In the genomic region with DNA sequence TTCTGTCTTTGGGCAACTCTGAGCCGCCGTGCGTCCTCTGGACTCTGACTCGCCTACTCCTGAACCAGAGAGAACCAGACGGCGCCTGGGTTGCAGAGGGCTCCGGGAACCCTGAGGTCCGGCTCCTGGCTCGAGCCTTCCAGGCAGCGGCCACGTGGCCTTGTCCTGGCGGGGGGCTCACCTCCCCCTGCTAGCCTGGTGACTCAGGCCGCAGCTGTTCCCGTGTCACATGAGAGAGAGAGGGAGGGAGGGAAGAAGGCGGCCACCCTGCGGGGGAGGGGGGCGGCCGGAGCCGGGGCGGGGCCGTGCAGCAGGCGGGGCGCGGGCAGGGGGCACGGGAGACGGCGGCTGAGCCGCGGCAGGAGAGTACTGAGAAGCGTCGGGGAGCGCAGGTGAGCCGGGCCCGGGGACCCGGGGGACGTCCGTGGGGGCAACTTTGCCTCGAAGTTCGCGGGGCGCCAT, we compare ENCODE assay signal across 8 mouse cellular contexts. TPM values are rescaled to one million over a fixed set of nuclear protein-coding genes. Genes with fewer than 3 reads are reported as not detected.
DNase-seq lines count a peak whose midpoint lies in the region; ATAC-seq lines count a peak whose summit lies in the region.

No protein-coding gene starts in this region.

- peak overlapping the region; percentile 91 for H3K4me3 ChIP-seq in lung, embryonic 16.5 days (ENCODE audit: low read length)

- peaks cover 9% of the 10 kb centered on the region for H3K36me3 ChIP-seq in lung, embryonic 16.5 days (ENCODE audit: control insufficient read depth, insufficient read depth, low read length)

- H3K4me2 ChIP-seq in lung, embryonic 16.5 days (ENCODE audit: low read depth, low read length), result peak overlapping the region; percentile 84

- peak overlapping the region; percentile 91 for H3K27ac ChIP-seq in lung, embryonic 16.5 days (ENCODE audit: low read length)

- H3K27me3 ChIP-seq in lung, embryonic 16.5 days (ENCODE audit: control insufficient read depth, insufficient read depth, low read depth, low read length), result no peaks in the 10 kb centered on the region

- 1% methylated on average over 38 of the region's 41 CpGs for WGBS in lung, embryonic 16.5 days

- peak; percentile 99 for DNase-seq in MN1 (ENCODE audit: low spot score)
- DNase-seq in cerebellum, adult 8-10 months, result peak; percentile 53
- DNase-seq in forelimb bud, embryonic 11.5 days (ENCODE audit: low read depth, low spot score), result peak; percentile 88
- peak; percentile 92 for DNase-seq in heart, postnatal 4 days
- peak; percentile 92 for DNase-seq in layer of hippocampus, adult 9-11 months
- DNase-seq in ovary, postnatal 10 days (ENCODE audit: low spot score), result peak; percentile 69
- no peak for DNase-seq in T-cell, adult 2 months (ENCODE audit: low spot score)

- peaks cover 17% of the 10 kb centered on the region; the same call in 1 of the 2 replicates for H3K4me1 ChIP-seq in lung, embryonic 16.5 days (replicated peaks; ENCODE audit: control insufficient read depth, insufficient read depth, low read length)

- no peaks in the 10 kb centered on the region for H3K9me3 ChIP-seq in lung, embryonic 16.5 days (ENCODE audit: control insufficient read depth, low read length)

- ATAC-seq in lung, embryonic 16.5 days (ENCODE audit: low read depth), result peak; percentile 92

- H3K9ac ChIP-seq in lung, embryonic 16.5 days (ENCODE audit: low read length), result peak overlapping the region; percentile 95

RNA-seq across cellular contexts. Expression of a gene that starts 8.8 kb away (rescaled TPM):
- total RNA-seq in heart, postnatal 4 days (2021), result 100 to 1,000 TPM; 216 to 226 TPM
- polyA plus RNA-seq in lung, embryonic 16.5 days (2015; fragmentation: Nextera tagmentation; extraction: Ambion mirVana), result 568 and 590 TPM in 2 replicates

RNA-seq across cellular contexts. Expression of a gene that starts 13.1 kb away (rescaled TPM):
- total RNA-seq in heart, postnatal 4 days (2021), result 1 to 10 TPM; 5.3 to 5.6 TPM
- 16.0 and 24.8 TPM in 2 replicates for polyA plus RNA-seq in lung, embryonic 16.5 days (2015; fragmentation: Nextera tagmentation; extraction: Ambion mirVana)

RNA-seq across cellular contexts. Expression of a gene that starts 14.2 kb away (rescaled TPM):
- total RNA-seq in heart, postnatal 4 days (2021), result 100 to 1,000 TPM; 152 to 180 TPM
- polyA plus RNA-seq in lung, embryonic 16.5 days (2015; fragmentation: Nextera tagmentation; extraction: Ambion mirVana), result 213 and 216 TPM in 2 replicates

RNA-seq across cellular contexts. Expression of a gene that starts 18.1 kb away (rescaled TPM):
- 1 to 10 TPM; 3.8 to 4.1 TPM for total RNA-seq in heart, postnatal 4 days (2021)
- polyA plus RNA-seq in lung, embryonic 16.5 days (2015; fragmentation: Nextera tagmentation; extraction: Ambion mirVana), result 3.0 and 3.1 TPM in 2 replicates

RNA-seq across cellular contexts. Expression of a gene that starts 24.0 kb away (rescaled TPM):
- total RNA-seq in heart, postnatal 4 days (2021), result 10 to 100 TPM; 69.6 to 78.5 TPM
- polyA plus RNA-seq in lung, embryonic 16.5 days (2015; fragmentation: Nextera tagmentation; extraction: Ambion mirVana), result 8.5 and 12.2 TPM in 2 replicates
